Mouse (Mus musculus): Measurements from ENCODE around the gene Shkbp1. TPM values are rescaled to one million over a fixed set of nuclear protein-coding genes. Genes with fewer than 3 reads are reported as not detected.

Shkbp1 gene
- 242 and 276 TPM in 2 replicates for polyA plus RNA-seq (2012)

DNA sequence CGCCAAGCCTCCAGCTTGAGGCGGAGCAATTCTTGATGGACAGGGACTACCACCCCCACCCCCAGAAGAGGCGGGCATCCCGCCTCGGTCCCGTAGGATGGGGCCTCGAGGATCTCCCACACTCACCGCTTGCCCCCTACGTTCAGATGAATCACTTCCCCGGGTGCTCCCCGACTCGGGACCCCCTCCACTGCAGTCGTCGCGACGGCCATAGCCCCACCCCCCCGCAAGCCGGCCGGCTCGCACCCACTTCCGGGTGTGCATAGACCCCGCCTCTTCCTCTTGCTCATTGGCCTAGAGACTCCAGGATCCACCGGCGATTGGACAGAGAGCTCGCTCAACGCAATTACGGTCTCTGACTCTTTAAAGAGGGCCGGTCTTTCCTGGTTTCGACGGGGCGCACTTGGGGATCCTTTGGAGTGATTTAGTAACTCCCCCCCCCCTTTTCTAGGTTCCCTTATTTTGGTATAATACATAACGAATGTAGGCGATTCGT is at the start of gene Shkbp1:
Gene Shkbp1, minus strand, starts transcription at position 275 of the 496 bp plus-strand sequence.
- no peak for TF ChIP-seq GATA1 (IDR thresholded peaks at IDR 0.05; ENCODE audit: low read length)

GRCm38 (mm10) chr7:27404203-27404942 is 48.6 kb upstream of the Shkbp1 start:
- TF ChIP-seq GATA1 (IDR thresholded peaks at IDR 0.05; ENCODE audit: low read length) = no peak

- TF ChIP-seq GATA1 (IDR thresholded peaks at IDR 0.05; ENCODE audit: low read length) = no peak
These were observed 46.9 kb upstream of the Shkbp1 start for GRCm38 (mm10) chr7:27402675-27403074.

DNA sequence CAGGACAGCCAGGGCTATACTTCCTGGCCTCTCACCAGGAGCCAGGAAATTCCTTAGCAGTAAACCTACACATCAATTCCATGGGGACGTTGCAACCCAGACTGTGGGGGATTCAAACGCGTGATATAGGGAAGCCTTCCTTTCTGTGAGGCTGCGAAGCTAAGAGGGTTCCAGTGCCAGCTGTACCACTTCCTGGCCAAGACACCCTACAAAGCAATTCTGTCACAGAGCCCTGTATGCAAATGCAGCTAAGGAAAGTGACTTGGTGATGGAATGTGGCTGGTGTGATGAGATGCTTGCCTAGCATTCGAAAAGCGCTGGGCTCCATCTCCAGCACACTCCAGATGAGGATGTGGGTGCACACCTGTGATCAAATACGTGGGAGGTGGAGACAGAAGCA is 44.7 kb upstream of the Shkbp1 start:
- no peak for TF ChIP-seq GATA1 (IDR thresholded peaks at IDR 0.05; ENCODE audit: low read length)

DNA sequence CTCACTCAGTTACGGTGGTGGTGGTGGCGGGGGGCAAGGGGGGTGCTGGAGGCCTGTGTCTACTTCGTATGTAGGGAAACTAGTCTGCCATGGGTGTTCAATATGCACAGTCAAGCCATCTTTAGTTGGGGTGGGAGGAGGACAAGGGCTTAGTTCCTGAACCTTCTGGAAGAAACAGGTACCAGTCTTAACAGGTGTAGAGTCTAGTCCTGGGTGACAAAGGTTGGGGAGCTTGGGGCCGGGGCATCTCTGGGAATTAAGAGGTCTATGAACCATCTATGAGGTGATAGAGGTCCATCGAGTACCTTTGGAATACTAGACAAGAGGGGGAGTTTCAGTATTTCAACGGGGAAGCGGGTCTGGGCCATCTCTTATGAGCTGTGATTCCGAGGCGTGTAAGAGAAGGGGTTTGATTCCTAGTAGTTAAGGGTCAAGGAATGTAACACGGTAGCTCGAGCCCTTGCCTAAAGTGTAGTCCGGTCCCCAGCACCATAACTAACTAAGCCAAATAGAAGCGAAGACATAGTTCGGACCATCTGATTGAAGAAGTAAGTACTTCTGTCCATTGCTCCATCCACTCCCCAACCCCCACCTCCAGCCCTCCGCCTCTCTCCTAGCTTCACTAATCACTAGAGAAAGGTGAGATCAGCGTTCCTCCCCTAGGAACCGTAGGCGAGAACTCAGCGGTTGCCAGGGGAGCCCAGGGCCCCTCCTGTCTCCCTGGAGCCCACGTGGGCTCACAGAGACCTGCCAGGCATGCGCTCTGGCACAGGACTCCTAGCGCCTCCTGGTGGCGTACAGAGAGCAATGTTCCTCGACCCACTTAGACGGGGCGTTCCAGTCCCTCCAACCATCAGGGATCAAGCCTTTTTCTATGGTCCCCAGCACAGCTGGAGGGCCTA is 41.5 kb upstream of the Shkbp1 start:
- no peak for TF ChIP-seq GATA1 (IDR thresholded peaks at IDR 0.05; ENCODE audit: low read length)

DNA sequence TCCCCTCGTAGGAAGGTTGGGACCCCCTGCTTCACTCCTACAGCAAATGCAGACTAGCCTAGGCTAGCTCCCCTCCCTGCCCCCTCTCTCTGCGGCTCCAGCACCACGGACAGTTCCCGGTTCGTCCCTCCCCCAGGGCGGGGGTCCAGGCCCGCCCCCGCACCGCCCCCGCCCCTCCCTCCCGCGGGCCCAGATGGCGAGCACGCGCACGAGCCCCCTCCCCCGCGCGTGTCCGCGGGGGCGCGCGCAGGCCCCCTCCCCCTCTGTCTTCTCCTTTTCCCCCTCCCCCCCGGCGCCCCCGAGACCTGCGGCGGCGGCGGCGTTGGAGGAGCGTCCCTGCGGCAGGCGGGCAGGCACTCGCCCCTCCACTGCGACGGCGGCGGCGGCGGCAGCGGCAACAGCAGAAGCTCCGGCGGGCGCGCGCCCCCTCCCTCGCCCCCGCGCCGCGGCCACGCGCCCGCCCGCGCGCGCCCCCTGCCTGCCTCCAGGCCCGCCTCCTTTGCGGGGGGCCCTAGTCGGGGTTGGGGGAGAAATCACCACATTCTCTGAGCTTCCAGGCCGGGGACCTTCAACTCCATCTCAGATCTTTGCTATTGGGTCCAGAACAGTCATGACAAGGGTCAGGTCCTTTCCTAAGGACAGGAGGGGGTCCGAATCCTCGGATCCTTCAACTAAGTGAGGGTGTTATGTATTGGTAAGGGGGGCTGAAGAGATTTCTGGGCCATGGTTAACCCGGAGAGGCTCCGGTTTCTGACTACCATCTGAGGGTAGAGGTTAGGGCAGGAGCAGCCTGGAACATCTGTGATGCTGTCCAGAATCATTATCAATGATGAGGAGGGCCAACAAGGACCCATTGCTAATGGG is 40.6 kb upstream of the Shkbp1 start:
- TF ChIP-seq GATA1 (IDR thresholded peaks at IDR 0.05; ENCODE audit: low read length) = no peak

- TF ChIP-seq GATA1 (IDR thresholded peaks at IDR 0.05; ENCODE audit: low read length) = no peak
These were observed 39.8 kb upstream of the Shkbp1 start for GRCm38 (mm10) chr7:27395521-27396183.

GRCm38 (mm10) chr7:27391416-27391815 is 35.6 kb upstream of the Shkbp1 start:
- no peak for TF ChIP-seq GATA1 (IDR thresholded peaks at IDR 0.05; ENCODE audit: low read length)

DNA sequence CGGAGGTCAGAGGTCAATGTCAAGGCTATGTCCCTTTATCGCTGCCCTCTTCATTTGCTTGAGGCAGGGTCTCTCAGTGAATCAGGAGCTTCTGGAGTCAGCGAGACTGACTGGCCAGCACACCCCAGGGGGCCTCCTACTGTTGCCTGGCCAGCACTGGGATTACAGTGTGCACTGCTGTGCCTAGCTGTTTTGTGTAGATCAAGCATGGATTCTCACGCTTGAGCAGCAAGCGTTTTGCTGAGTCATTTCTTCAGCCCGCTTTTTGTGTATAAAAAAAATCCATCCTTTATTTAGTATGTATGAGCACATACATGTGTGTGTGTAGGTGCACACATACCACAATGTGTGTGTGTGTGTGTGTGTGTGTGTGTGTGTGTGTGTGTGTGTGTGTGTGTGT is 33.4 kb upstream of the Shkbp1 start:
- no peak for TF ChIP-seq GATA1 (IDR thresholded peaks at IDR 0.05; ENCODE audit: low read length)

DNA sequence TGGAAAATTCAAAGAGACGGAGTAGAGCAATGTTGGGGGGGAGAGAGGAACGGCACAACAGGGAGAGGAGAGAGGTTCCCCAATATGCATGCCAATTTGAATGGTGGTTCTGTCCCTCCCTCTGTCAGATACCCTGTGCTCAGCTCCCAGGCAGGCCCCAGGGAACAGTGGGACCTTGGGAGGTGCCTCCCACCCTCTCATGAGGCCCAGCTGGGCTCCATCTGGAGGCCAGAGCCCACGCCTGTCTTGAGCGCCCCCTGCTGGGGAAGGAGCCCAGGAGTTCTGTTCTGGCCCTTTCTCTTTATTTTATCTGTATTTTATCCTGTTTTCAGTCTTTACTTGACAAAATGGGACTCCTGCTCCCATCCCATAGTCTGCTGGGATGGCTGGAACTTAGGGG is 28.9 kb upstream of the Shkbp1 start:
- no peak for TF ChIP-seq GATA1 (IDR thresholded peaks at IDR 0.05; ENCODE audit: low read length)

GRCm38 (mm10) chr7:27384134-27384533 is 28.3 kb upstream of the Shkbp1 start:
- TF ChIP-seq GATA1 (IDR thresholded peaks at IDR 0.05; ENCODE audit: low read length) = no peak

- TF ChIP-seq GATA1 (IDR thresholded peaks at IDR 0.05; ENCODE audit: low read length) = no peak
These were observed 27.4 kb upstream of the Shkbp1 start for GRCm38 (mm10) chr7:27383233-27383632.

GRCm38 (mm10) chr7:27381560-27381959 is 25.7 kb upstream of the Shkbp1 start:
- no peak for TF ChIP-seq GATA1 (IDR thresholded peaks at IDR 0.05; ENCODE audit: low read length)

- no peak for TF ChIP-seq GATA1 (IDR thresholded peaks at IDR 0.05; ENCODE audit: low read length)
These were observed 25.2 kb upstream of the Shkbp1 start for GRCm38 (mm10) chr7:27381009-27381408.

DNA sequence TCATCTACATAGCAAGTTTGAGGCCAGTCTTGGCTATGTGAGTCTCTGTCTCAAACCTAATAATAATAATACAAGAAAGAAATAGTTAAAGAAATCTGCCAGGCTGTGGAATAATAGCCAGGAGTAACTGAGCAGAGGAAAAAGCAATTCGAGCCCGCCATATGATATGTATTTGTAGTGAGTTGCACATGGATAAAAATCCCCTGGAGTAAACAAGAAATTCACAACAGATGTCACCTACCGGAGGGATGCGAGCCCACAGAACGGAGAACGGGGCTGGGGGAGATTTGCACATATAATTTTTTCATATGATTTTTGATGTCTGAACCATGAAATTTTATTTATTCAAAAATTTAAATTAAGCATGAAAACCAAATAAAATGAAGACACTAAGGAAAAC is 24.0 kb upstream of the Shkbp1 start:
- no peak for TF ChIP-seq GATA1 (IDR thresholded peaks at IDR 0.05; ENCODE audit: low read length)
